Mouse (Mus musculus) hindbrain, embryonic 12.5 days (tissue): ENCODE measurements at regions not wholly inside any gene's neighbourhood (a gene's known extent, or its start where the extent isn't known, plus 50 kb on each side); places are given as distances from the start of the nearest gene placed in this dataset.

Experiments used
- ATAC-seq: fragments of 200-750 bp; cut with Nextera tagmentation; 2 replicates; pipeline ENCODE4 v1.8.0; 2017; ENCODE audit warnings: moderate TSS enrichment; ENCODE audit not compliant: low FRiP score
- H3K27ac ChIP-seq: fragments of 300-500 bp; sonication (generic); 2 replicates; pipeline ENCODE4 v1.5.1; 2016; ENCODE audit warnings: mild to moderate bottlenecking
- H3K27me3 ChIP-seq: fragments of 300-500 bp; sonication (generic); 2 replicates; pipeline ENCODE4 v1.6.1; 2016; ENCODE audit warnings: mild to moderate bottlenecking
- H3K36me3 ChIP-seq: fragments of 300-500 bp; sonication (generic); 2 replicates; pipeline ENCODE4 v1.6.1; 2016; ENCODE audit warnings: mild to moderate bottlenecking
- H3K4me1 ChIP-seq: fragments of 300-500 bp; sonication (generic); 2 replicates; pipeline ENCODE4 v1.6.1; 2016
- H3K4me2 ChIP-seq: fragments of 300-500 bp; sonication (generic); replicated peaks from 2 replicates; pipeline ENCODE4 v1.6.1; 2016; ENCODE audit warnings: mild to moderate bottlenecking
- H3K4me3 ChIP-seq: fragments of 300-500 bp; sonication (generic); 2 replicates; pipeline ENCODE4 v1.5.1; 2016; ENCODE audit warnings: mild to moderate bottlenecking
- H3K9ac ChIP-seq: fragments of 300-500 bp; sonication (generic); 2 replicates; pipeline ENCODE4 v1.6.1; 2016; ENCODE audit warnings: mild to moderate bottlenecking, moderate library complexity
- H3K9me3 ChIP-seq: fragments of 300-500 bp; sonication (generic); replicated peaks from 2 replicates; pipeline ENCODE4 v1.6.1; 2016; ENCODE audit warnings: mild to moderate bottlenecking
- WGBS: fragments of 180-500 bp; shearing (Covaris S2); methylation state at CpG from one replicate; pipeline ENCODE4 v1.1.7; 2016; 5-methylcytosine and 5-hydroxymethylcytosine counted together

GRCm38 (mm10) chr1:138011581-138011980 lies 163.9 kb downstream of the Ptprc start:
- ATAC-seq: no peak
- no peaks in the 10 kb centered on the region for H3K36me3 ChIP-seq
- 87% methylated on average over 1 of the region's 1 CpGs for WGBS

GRCm38 (mm10) chr1:138010910-138011477 lies 164.5 kb downstream of the Ptprc start:
- Histone ChIP-seq H3K27ac (no peak overlapping the region), H3K27me3 (no peaks in the 10 kb centered on the region), H3K9me3 (no peaks in the 10 kb centered on the region), H3K4me2 (no peak overlapping the region), H3K4me1 (no peaks in the 10 kb centered on the region), H3K36me3 (no peaks in the 10 kb centered on the region), H3K4me3 (no peak overlapping the region), H3K9ac (no peak overlapping the region)
- 76% methylated on average over 7 of the region's 7 CpGs for WGBS
- no peak for ATAC-seq

More at GRCm38 (mm10) chr1:138011581-138011980, 163.9 kb downstream of the Ptprc start:
- no peak overlapping the region for H3K4me3 ChIP-seq
- H3K9ac ChIP-seq: no peak overlapping the region
- no peak overlapping the region for H3K4me2 ChIP-seq
- H3K9me3 ChIP-seq: no peaks in the 10 kb centered on the region
- H3K27ac ChIP-seq: no peak overlapping the region
- no peaks in the 10 kb centered on the region for H3K4me1 ChIP-seq
- H3K27me3 ChIP-seq: no peaks in the 10 kb centered on the region

DNA sequence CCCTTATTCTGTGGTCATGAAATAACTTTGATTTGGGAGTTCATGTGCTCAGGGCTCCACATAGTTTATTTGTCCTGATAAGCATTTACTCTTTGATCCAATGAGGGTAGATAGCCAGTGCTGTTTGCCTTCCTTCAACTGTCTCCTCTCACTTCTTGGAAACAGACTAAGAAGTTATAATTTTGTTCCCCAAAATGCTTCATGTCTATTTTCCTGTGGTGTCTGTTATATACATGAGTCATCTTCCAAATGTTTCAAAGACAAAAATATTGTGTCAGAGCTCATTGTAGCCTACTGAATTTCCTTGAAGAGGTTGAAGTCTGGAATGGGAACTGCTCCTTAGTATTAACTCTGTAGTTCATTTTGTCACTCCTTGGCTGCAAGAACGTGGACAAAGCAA lies 168.7 kb downstream of the Ptprc start:
- H3K36me3 ChIP-seq: no peaks in the 10 kb centered on the region
- H3K27me3 ChIP-seq: no peaks in the 10 kb centered on the region

GRCm38 (mm10) chr1:138004319-138004718 lies 171.2 kb downstream of the Ptprc start:
- 65% methylated on average over 2 of the region's 2 CpGs for WGBS

More for the DNA sequence above, 168.7 kb downstream of the Ptprc start:
- 63% methylated on average over 1 of the region's 1 CpGs for WGBS
- H3K27ac ChIP-seq: no peak overlapping the region
- no peaks in the 10 kb centered on the region for H3K9me3 ChIP-seq
- ATAC-seq: no peak
- no peaks in the 10 kb centered on the region for H3K4me1 ChIP-seq
- H3K4me2 ChIP-seq: no peak overlapping the region
- no peak overlapping the region for H3K9ac ChIP-seq
- H3K4me3 ChIP-seq: no peak overlapping the region

GRCm38 (mm10) chr1:137999268-137999900 lies 176.1 kb downstream of the Ptprc start:
- no peak overlapping the region for H3K9ac ChIP-seq
- H3K27ac ChIP-seq: no peak overlapping the region
- 78% methylated on average over 3 of the region's 3 CpGs for WGBS
- no peaks in the 10 kb centered on the region for H3K27me3 ChIP-seq
- H3K4me1 ChIP-seq: no peaks in the 10 kb centered on the region
- no peak for ATAC-seq
- no peak overlapping the region for H3K4me3 ChIP-seq
- H3K4me2 ChIP-seq: no peak overlapping the region
- H3K36me3 ChIP-seq: no peaks in the 10 kb centered on the region
- no peaks in the 10 kb centered on the region for H3K9me3 ChIP-seq

More at GRCm38 (mm10) chr1:138004319-138004718, 171.2 kb downstream of the Ptprc start:
- no peak for ATAC-seq
- Histone ChIP-seq H3K27me3 (no peaks in the 10 kb centered on the region), H3K36me3 (no peaks in the 10 kb centered on the region), H3K9ac (no peak overlapping the region), H3K9me3 (no peaks in the 10 kb centered on the region), H3K27ac (no peak overlapping the region), H3K4me1 (no peaks in the 10 kb centered on the region), H3K4me3 (no peak overlapping the region), H3K4me2 (no peak overlapping the region)

DNA sequence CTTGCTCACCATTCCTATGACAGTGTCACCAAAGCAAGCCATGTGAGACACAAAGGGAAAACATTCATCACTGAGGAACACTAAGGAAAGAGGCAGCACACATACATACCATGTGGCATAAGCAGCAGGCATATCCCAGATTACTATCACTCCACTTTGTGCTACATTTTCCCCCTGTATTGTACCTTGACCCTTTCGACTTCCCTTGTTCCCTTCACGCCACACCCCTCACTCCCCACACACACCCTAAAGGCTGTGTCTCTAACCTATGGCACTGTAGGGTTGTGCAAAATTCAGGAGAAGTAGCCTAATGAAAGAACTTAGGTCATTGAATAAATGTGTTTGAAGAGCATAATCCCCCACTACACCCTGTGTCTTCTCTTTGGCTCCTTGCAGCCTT lies 179.5 kb downstream of the Ptprc start:
- 91% methylated on average over 2 of the region's 2 CpGs for WGBS
- ATAC-seq: no peak
- Histone ChIP-seq H3K9me3 (no peaks in the 10 kb centered on the region), H3K27ac (no peak overlapping the region), H3K4me3 (no peak overlapping the region), H3K9ac (no peak overlapping the region), H3K4me2 (no peak overlapping the region), H3K4me1 (no peaks in the 10 kb centered on the region), H3K36me3 (no peaks in the 10 kb centered on the region), H3K27me3 (no peaks in the 10 kb centered on the region)

GRCm38 (mm10) chr1:137991936-137992335 lies 183.6 kb downstream of the Ptprc start:
- WGBS: 90% methylated on average over 1 of the region's 1 CpGs
- H3K9me3 ChIP-seq: no peaks in the 10 kb centered on the region
- no peak overlapping the region for H3K4me3 ChIP-seq
- H3K4me2 ChIP-seq: no peak overlapping the region
- no peak overlapping the region for H3K27ac ChIP-seq
- ATAC-seq: no peak
- H3K36me3 ChIP-seq: no peaks in the 10 kb centered on the region
- no peak overlapping the region for H3K9ac ChIP-seq
- no peaks in the 10 kb centered on the region for H3K27me3 ChIP-seq
- no peaks in the 10 kb centered on the region for H3K4me1 ChIP-seq

DNA sequence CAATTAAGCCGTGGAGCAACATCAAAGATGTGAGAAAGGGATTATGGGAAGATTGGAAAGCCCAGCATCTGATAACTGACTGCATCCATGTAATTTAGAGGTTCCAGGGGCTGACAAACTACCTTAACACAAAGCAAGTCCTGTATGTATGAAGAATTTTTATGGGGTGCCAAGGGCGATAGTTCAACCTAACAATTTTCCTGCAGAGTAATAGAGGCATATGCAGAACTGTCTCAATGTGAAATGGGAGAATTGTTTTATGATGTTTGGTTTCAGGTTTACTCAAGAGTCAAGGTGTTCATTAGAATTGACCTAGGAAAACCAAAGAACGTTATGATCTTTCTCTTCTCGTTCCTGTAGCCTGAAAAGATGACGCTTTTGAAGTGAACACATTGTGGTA lies 184.1 kb downstream of the Ptprc start:
- no peaks in the 10 kb centered on the region for H3K9me3 ChIP-seq
- H3K4me2 ChIP-seq: no peak overlapping the region
- no peak overlapping the region for H3K9ac ChIP-seq
- H3K4me1 ChIP-seq: no peaks in the 10 kb centered on the region
- ATAC-seq: no peak
- no peaks in the 10 kb centered on the region for H3K27me3 ChIP-seq
- H3K27ac ChIP-seq: no peak overlapping the region
- H3K4me3 ChIP-seq: no peak overlapping the region
- H3K36me3 ChIP-seq: no peaks in the 10 kb centered on the region
- 93% methylated on average over 5 of the region's 5 CpGs for WGBS

DNA sequence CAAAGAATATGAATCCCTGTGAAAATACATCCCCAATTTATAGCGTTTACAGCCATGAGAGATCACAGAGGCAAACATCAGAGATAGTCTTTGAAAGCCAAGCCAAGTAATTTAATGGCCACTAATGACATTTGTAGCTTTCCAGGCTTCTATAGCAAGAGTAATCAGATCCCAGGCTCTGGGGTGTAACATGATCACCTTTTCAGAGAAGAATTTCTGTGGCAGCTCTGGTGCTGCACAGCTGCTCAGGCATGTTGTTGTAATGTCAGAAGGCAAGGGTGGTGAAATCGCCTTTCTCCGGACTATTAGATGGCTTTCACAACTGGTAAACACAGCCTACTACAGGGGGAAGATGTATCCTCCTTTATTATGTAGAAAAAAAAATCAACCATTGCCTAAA lies 202.1 kb downstream of the Ptprc start:
- Histone ChIP-seq H3K4me1 (no peaks in the 10 kb centered on the region), H3K27me3 (no peaks in the 10 kb centered on the region), H3K9me3 (no peaks in the 10 kb centered on the region), H3K27ac (no peak overlapping the region), H3K36me3 (0 out of 2 replicates have a peak, but pooled peaks cover 2% of the 10 kb centered on the region), H3K9ac (no peak overlapping the region), H3K4me3 (no peak overlapping the region), H3K4me2 (no peak overlapping the region)
- ATAC-seq: no peak
- WGBS: 69% methylated on average over 3 of the region's 3 CpGs

DNA sequence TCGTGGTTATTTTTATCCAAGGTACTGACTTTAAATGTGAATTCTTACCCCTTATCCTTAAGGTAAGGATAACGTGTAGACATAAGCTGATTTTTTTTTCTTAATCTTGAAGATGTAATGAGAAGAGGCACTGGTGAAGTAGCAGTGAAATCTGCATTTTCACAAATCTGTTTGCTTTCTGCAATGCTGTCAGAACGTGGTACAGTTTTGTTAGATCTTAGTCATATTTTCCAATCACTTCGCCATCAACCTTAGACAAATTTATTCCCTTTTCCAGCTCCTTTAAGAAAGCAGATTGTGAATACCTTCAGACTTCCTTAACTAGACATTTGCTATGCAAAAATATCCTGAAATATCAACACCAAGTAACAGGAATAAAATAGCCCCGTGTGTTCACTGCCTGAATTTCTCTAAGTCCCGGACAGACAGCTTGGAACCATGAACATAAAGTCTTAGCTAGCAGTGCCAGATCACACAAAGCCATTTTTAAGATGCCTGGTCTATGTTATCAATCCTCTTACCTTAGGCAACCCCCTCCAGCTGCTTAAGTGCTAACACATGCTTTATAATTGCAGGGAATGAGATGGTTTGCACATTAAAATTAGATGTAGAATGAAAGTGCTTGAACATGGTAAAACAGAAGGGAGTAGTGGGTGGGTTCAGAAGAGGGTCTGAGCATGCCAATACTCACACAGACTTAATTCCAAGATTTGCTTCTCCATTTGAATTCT lies 202.7 kb downstream of the Ptprc start:
- Histone ChIP-seq H3K36me3 (0 out of 2 replicates have a peak, but pooled peaks cover 2% of the 10 kb centered on the region), H3K9ac (no peak overlapping the region), H3K4me3 (no peak overlapping the region), H3K27me3 (no peaks in the 10 kb centered on the region), H3K27ac (peak overlapping the region; percentile 55; the same call in 1 of the 2 replicates), H3K9me3 (no peaks in the 10 kb centered on the region), H3K4me2 (no peak overlapping the region), H3K4me1 (no peaks in the 10 kb centered on the region)
- ATAC-seq: no peak
- 81% methylated on average over 6 of the region's 6 CpGs for WGBS

DNA sequence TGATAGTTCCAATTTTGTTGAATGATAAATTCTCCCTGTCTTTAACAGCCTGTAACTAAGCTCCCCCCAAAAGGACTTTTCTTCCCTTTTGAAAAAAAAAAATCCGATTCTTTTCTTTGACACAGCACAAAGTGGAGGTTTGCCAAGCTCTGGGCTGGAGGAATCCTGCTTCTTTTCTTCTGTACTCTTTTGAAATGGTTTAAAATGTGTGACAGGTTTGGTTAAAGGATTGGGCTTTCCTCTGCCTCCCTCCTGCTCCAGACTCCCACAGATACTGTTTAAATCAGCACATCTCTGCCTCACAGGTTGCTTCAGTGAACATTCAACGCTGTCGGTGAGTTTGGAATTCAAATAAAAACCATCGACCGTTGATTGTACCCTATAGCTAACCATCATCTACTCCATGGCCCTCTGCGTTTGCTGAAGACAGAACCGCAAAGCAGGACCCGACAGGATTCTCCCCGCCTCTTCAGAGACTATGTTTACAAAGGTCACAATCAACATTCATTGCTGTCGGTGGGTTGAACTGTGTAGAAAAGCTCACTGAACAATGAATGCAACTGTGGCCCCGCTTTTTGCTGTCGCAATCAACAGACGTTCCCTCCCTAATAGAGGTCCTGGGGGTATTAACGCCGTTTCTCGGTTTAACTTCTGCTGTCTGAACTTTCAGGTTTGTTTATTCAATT lies 209.2 kb downstream of the Ptprc start:
- Histone ChIP-seq H3K27ac (peak overlapping the region; percentile 55), H3K4me2 (no peak overlapping the region), H3K9me3 (no peaks in the 10 kb centered on the region), H3K9ac (no peak overlapping the region), H3K4me3 (no peak overlapping the region), H3K36me3 (peaks cover 14% of the 10 kb centered on the region; the same call in 1 of the 2 replicates), H3K4me1 (0 out of 2 replicates have a peak, but pooled peaks cover 4% of the 10 kb centered on the region), H3K27me3 (no peaks in the 10 kb centered on the region)
- peak; percentile 54; the same call in 1 of the 2 replicates for ATAC-seq
- WGBS: 52% methylated on average over 16 of the region's 16 CpGs

DNA sequence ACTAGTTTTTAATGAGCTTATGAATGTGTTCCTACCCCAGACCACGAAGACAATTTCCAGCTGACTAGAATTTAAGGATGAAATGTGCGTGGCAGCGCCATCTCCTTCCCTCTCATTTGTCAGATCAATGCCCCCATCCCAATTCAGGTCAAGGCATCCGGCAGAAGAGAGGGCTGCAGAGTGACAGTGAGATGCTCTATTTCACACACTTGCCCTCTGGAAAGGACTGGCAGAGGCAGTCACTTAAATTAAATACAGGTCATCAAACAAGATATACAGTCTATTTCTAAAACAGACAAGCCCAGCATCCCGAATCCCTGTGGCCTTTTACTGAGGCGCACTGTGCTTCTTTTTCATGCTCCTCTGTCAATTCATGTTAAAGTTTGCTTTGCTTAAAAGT lies 211.9 kb downstream of the Ptprc start:
- H3K36me3 ChIP-seq: peaks cover 14% of the 10 kb centered on the region; the same call in 1 of the 2 replicates
- H3K9me3 ChIP-seq: no peaks in the 10 kb centered on the region
- ATAC-seq: no peak
- H3K27me3 ChIP-seq: no peaks in the 10 kb centered on the region
- 76% methylated on average over 6 of the region's 6 CpGs for WGBS
- no peak overlapping the region for H3K9ac ChIP-seq
- no peak overlapping the region for H3K4me3 ChIP-seq
- no peak overlapping the region for H3K27ac ChIP-seq
- no peak overlapping the region for H3K4me2 ChIP-seq
- 0 out of 2 replicates have a peak, but pooled peaks cover 4% of the 10 kb centered on the region for H3K4me1 ChIP-seq
